Mouse (Mus musculus): Measurements from ENCODE around the gene Prlr.

DNA sequence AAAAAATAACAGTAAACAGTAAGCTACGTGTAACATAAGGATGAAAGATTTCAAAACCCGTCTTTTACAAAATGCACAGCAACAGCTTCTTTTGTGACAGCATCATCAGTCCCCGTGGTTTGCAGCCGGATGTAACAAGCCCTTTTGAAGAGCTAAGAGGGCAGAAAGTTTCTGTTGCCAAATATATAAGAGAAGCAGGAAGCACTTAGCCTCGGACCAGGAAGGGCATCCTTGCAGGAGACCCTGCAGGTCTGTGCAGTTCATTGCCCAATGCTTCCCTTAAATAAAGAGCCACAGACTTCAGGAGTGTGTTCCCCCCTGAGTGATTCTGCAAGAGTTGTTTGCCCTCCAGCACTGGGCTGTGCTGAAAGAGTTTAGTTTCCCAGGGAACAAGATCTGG, 58.9 kb downstream of the Prlr start:
- no peak for TF ChIP-seq CTCF (IDR thresholded peaks at IDR 0.05; ENCODE audit: borderline replicate concordance, insufficient read depth, low read depth, low read length)
- no peak for TF ChIP-seq POLR2A (IDR thresholded peaks at IDR 0.05; ENCODE audit: borderline replicate concordance, insufficient read depth, low read length)

Measured in cerebellum, adult 2 months (tissue).